Mouse (Mus musculus) embryo, embryonic 10 days (tissue): ENCODE measurements around the gene Tspan17.

Experiments used
- DNase-seq: peaks from one replicate; pipeline ENCODE4 v3.0.0-alpha.2; 2015; ENCODE audit warnings: low spot score

Tspan17 gene

DNA sequence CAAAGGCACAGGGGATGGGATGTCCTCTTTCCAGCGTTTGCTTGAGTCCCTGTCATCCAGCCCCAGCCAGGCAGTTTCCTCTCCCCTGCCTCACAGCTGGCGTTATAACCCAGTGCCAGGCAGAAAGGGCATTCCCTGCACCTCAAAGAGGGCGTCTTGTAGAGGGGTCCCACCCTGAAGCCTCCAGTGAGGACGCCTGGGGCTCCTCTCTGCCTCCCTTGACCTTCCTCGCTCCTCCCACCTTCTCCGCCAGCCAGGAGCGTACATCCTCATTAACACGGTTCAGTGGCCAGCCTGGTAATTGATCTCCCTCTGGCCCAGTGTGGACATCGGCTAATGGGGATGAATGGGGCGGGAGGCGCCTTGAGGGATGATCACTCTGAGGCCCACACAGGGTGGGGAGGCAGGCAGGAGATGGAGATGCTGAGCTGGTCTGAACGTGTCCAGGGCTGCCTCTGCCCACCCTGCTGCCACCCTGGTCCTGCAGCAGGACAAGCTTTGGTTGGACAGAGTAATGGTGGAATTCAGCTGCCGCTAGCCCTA, 17.3 kb downstream of the Tspan17 start:
- peak; percentile 74 for DNase-seq

DNA sequence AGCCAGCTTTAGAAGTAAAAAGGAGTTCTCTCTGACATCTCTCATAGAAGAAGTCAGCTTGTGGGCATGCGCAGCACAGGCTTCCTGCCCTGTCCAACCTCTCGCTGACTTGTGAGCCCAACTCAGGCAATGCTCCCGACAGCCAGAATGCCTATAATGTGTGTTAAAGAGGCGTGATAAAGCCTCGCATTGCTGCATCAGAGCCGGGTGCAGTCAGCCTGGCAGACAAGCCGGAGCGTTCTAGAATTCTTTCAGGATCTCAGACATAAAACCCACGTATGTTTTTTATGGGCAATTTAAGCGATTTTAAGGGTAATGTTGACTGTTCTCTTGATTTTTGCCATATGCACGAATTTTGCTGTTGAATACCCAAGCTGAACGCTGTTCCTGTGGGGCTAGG, 18.9 kb downstream of the Tspan17 start:
- DNase-seq, result no peak

DNA sequence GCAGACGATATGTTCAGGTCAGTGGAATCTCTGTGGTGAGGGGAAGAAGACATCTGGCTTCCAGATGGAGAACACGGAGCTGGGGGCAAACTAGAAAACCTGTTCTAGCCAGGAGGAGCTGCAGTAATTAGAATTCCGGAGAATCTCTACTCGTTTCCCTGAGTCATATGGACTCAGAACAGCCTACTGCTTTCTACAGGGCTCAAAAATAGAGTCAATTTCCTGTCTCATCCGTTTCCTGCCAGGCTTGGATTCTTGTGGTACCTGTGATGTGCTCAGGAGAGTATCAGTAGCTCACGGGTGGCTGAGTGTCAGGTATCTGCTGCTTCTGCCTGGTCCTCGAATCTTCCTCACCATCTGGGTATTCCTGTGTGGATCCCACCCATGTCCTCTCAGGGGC, 22.3 kb downstream of the Tspan17 start:
- no peak for DNase-seq

DNA sequence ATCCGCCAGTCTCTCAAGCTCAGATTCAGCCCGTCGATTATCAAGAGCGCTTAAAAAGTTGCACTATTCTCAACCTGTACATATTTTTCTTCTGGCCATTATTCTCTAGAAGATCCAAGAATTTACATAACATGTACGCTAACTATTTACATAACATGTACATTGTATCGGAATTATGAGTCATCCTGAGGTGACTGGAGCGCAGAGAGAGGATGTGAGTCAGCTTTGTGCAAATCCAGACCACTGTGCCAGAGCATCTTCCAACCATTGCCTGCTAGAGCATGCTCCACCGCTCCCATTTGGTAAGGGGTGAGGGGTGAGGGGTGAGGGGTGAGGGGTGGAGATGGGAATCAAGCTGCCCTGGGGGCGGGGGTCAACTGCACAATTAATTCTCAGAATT, 24.2 kb downstream of the Tspan17 start:
- no peak for DNase-seq

- DNase-seq, result no peak
These were observed 29.4 kb downstream of the Tspan17 start for GRCm38 (mm10) chr13:54818399-54819254.

- no peak for DNase-seq
These were observed 31.9 kb downstream of the Tspan17 start for GRCm38 (mm10) chr13:54821106-54821505.

DNA sequence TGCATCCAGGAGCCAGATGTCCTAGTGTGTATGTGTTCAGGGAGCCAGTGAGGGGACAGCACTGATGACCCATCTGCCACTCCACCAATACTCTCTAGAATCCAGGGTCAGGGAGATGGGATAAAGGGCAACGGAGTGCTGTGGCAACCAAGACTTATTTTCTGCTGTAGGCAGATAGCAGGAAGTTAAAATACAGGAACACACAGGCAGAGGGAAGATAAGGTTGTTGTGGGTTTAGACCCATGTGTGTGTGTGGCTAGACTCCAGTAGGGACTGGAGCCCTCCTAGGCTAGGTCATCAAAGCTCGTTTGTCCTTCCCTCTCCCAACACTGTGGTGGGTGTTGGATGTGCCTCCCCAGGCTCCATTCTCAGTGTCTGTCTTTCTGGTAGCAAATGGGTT, 32.8 kb downstream of the Tspan17 start:
- no peak for DNase-seq

DNA sequence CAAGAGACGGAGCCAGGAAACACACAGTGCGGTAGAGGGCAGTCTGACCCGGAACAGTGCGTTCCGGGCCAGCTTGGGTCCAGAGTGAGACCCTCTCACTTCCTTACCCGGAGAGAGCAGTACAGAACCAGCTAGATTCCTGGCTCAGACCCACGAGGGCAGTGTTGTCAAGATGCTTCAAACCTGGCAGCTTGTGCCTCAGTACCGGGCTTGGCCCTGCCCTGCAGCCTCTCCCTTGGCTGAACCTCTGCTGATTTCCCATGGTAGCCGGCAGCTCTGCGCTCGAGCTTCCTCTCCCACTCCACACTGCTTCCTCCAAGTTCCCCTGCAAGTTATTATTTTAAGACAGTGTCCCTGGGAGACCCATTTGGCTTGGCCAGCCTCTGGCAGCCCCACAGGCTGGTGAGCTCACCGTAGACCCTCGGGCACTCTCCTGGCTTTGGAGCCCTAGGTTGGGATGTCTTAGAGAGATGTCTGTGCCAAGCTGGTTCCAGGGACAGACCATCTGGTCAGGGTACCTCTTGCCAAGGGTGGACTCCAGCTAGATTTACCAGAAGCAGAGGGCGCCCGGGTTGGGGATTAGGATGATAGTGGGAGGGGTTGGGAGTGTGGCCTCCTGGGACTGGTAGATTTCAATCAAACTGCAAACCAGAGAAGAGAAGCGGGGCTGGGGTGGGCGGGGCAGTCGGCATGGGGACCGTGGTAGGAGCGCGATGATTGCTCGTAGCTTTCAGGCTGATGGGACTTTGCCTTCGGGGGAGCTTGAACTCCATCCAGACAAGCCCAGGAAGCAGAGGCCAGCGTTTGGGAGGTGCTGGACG, 35.1 kb downstream of the Tspan17 start:
- peak; percentile 33 for DNase-seq

DNA sequence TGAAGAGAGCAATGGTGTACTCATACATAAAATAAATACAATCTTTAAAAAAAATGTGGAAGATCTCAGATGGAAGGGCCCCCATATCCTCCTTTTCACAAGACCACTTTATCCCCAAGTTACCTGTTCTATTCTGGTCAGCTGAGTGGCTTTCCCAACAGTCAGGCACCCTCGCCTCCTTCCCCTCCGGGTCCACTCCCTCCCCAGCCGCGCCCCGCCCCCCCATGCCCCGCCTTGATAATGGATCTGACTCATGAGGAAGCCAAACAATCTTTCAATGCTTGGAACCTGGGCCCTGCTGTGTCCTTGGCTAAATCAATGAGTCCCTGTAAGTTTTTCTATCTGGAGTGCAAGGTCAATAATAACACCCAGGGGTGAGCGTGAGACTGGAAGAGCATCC, 38.8 kb downstream of the Tspan17 start:
- DNase-seq, result no peak

- DNase-seq, result peak; percentile 13
These were observed 39.3 kb downstream of the Tspan17 start for GRCm38 (mm10) chr13:54828508-54828907.

GRCm38 (mm10) chr13:54829450-54829849, 40.3 kb downstream of the Tspan17 start:
- peak; percentile 53 for DNase-seq

DNA sequence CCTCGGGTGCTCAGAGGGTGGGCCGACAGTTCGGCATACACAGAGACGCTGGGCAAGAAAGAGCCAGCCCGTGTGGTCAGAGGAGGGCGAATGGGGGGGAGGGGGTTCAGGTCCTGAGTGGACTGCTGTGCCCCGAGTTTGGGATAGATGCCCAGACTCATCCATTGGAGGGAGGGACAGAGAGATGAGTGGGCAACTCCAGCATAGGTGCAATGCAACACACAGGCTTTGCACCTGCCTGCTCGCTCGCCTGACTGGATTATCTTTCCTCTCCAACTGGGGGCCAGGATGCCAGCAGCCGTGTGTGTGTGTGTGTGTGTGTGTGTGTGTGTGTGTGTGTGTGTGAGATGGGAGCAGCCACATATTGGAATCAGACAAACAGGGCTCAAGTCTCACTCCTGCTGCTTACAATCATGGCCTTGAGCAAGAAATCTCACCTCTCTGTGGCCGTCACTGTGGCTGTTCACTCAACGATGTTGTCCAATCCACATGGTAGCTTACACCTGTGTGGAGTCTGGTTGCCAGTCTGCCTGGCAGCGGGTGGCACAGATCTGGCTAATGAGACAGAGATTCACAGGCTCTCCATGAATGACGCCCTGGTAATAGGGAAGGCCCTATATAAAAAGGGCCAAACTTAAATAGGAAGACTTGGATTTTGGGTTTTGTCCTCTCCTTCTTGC, 47.3 kb downstream of the Tspan17 start:
- no peak for DNase-seq

GRCm38 (mm10) chr13:54837061-54837460, 47.9 kb downstream of the Tspan17 start:
- DNase-seq, result no peak

- DNase-seq, result peak; percentile 43
These were observed 48.3 kb downstream of the Tspan17 start for GRCm38 (mm10) chr13:54837471-54837889.

GRCm38 (mm10) chr13:54838540-54838939, 49.4 kb downstream of the Tspan17 start:
- DNase-seq, result no peak

- DNase-seq, result no peak
These were observed 50.0 kb downstream of the Tspan17 start for GRCm38 (mm10) chr13:54839211-54839610.

DNA sequence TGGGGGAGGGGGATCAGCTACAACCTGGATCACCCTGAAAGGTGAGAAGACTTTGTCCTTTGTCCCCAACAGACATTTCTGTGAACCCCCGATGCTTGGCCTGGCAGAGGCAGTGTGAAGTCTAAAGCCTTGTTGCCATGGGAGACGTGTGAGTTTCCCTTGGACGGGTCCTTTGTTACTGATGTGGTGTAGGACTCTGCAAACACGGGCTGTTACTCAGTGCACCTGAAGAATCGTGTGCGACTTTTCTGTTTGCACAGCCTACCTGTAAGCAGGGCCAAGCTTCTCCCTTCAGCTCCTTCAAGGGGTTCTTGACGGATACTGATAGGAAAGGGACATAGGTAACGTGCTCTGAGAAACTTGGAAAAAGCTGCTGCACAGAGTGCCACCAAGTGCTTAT, 55.4 kb downstream of the Tspan17 start:
- peak; percentile 13 for DNase-seq
